Mouse (Mus musculus): ENCODE results near the gene Batf3. TPM values are rescaled to one million over a fixed set of nuclear protein-coding genes. Genes with fewer than 3 reads are reported as not detected.

Batf3 gene
- polyA plus RNA-seq, 1 experiment from 2014 or later, result 1.6 TPM

DNA sequence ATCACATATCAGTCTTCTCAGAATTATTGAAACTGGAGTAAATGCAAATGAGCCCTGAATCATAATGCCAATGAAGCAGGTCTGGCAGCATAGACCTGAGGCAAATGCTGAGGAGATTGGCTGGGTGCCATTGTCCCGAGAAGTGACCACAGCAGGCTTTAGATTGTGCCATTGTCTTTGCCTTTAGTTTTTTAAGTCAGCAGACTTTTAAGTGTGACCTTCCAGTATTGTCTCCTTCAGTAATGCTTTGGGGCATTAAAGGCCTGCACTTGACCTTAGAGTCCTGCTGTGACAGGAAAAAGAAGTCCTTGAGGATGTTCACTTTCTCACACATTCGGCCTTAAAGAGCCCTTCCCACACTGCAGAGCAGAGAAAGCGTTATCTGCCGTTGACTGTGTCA, 27.4 kb upstream of the Batf3 start:
- DNase-seq (no peak), ATAC-seq (no peak)
- Histone ChIP-seq H3K27ac (ENCODE audit: low read depth) (peak overlapping the region; percentile 74), H3K9ac (replicated peaks) (no peak overlapping the region), H3K4me2 (ENCODE audit: low read depth, low read length) (no peak overlapping the region), H3K4me1 (ENCODE audit: insufficient read depth) (peaks cover 13% of the 10 kb centered on the region), H3K9me3 (ENCODE audit: low read length) (no peaks in the 10 kb centered on the region), H3K4me3 (ENCODE audit: low read depth, low read length) (no peak overlapping the region), H3K27me3 (ENCODE audit: insufficient read depth, low read length) (no peaks in the 10 kb centered on the region), H3K36me3 (replicated peaks; ENCODE audit: insufficient read depth, low read length) (peaks cover 54% of the 10 kb centered on the region)
- TF ChIP-seq EP300 (IDR thresholded peaks at IDR 0.05; ENCODE audit: low read depth) (no peak), CTCF (IDR thresholded peaks at IDR 0.05; ENCODE audit: low read depth) (no peak)
- 80% methylated on average over 4 of the region's 4 CpGs for WGBS (ENCODE audit: insufficient replicate concordance)

DNA sequence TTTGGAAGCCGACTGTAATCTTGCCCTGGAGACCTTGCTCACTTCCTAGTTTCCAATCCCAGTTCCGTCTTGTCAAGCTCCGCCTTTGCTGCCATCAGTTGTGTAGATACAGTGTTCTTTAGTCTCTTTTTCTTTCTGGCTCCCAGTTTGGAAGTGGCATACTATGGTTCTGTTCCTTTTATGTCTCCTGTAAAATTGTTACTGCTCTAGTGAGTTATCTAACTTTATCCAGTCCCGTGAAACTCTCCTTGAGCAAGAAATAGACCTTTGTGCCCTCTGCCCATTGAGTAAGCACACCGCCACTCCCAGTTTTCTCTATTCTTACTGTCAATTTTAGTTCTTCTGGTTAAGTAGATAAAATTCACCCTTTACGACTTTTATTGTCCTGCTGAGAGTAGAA, 26.0 kb upstream of the Batf3 start:
- Histone ChIP-seq H3K4me1 (ENCODE audit: insufficient read depth) (peaks cover 13% of the 10 kb centered on the region), H3K4me2 (ENCODE audit: low read depth, low read length) (no peak overlapping the region), H3K4me3 (ENCODE audit: low read depth, low read length) (no peak overlapping the region), H3K9ac (replicated peaks) (no peak overlapping the region), H3K27ac (ENCODE audit: low read depth) (peak overlapping the region; percentile 74), H3K27me3 (ENCODE audit: insufficient read depth, low read length) (no peaks in the 10 kb centered on the region), H3K36me3 (replicated peaks; ENCODE audit: insufficient read depth, low read length) (peaks cover 53% of the 10 kb centered on the region), H3K9me3 (ENCODE audit: low read length) (no peaks in the 10 kb centered on the region)
- no peak for TF ChIP-seq CTCF (IDR thresholded peaks at IDR 0.05; ENCODE audit: low read depth)
- no peak for TF ChIP-seq EP300 (IDR thresholded peaks at IDR 0.05; ENCODE audit: low read depth)
- ATAC-seq (no peak), DNase-seq (no peak)
- WGBS (ENCODE audit: insufficient replicate concordance), result 70% methylated on average over 6 of the region's 6 CpGs

DNA sequence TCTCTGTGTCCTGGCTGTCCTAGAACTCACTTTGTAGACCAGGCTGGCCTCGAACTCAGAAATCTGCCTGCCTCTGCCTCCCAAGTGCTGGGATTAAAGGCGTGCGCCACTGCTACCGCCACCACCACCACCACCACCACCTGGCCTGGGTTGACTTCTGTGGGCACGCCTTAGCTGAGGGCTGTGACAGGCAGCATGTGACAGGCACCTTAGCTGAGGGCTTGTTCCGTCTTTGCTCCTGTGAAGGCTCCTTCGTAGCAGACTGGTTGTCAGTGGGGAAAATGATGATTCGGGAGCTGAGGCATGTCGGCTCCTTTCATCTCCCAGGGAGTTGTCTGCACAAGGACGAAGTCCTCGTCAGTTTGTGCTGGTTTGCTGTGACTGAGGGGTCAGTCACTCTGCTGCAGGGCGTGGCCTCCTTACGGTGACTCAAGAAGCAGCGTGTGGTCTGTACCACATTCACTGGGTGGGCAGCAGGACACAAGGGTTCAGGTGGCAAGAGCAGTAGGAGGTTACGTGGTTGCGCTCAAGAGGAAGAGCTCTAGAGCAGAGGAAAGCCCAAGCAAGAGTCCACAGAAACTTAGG, 25.2 kb upstream of the Batf3 start:
- Histone ChIP-seq H3K4me3 (ENCODE audit: low read depth, low read length) (no peak overlapping the region), H3K27ac (ENCODE audit: low read depth) (peak overlapping the region; percentile 74), H3K9me3 (ENCODE audit: low read length) (no peaks in the 10 kb centered on the region), H3K4me2 (ENCODE audit: low read depth, low read length) (no peak overlapping the region), H3K27me3 (ENCODE audit: insufficient read depth, low read length) (no peaks in the 10 kb centered on the region), H3K4me1 (ENCODE audit: insufficient read depth) (peaks cover 13% of the 10 kb centered on the region), H3K9ac (replicated peaks) (no peak overlapping the region), H3K36me3 (replicated peaks; ENCODE audit: insufficient read depth, low read length) (peaks cover 60% of the 10 kb centered on the region)
- DNase-seq (no peak), ATAC-seq (peak; percentile 14; the same call in 1 of the 2 replicates)
- WGBS (ENCODE audit: insufficient replicate concordance), result 83% methylated on average over 16 of the region's 16 CpGs
- no peak for TF ChIP-seq CTCF (IDR thresholded peaks at IDR 0.05; ENCODE audit: low read depth)

DNA sequence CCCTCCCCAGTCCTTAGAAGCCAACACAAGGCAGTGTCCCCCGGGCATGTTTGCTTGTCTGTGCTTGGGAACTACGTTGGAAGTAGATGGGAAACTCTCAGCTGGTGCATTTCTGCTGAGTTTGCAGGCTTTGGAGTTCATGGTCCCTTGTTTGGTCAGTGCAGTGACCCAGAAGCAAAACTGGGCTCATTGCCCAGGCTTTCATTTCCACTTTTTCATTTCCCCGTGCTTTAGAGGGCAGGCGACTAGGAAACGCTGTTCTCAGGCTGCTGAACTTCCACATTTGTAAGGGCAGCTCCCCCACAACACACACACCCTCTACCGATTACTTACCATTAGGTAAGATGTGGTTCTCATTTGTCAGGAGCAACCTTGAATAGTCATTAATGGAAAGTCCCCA, 24.6 kb upstream of the Batf3 start:
- ATAC-seq, result peak; percentile 67
- TF ChIP-seq CTCF (IDR thresholded peaks at IDR 0.05; ENCODE audit: low read depth) (0 out of 2 replicates have a peak, but pooled peaks have one; percentile 1), EP300 (IDR thresholded peaks at IDR 0.05; ENCODE audit: low read depth) (no peak)
- Histone ChIP-seq H3K9me3 (ENCODE audit: low read length) (no peaks in the 10 kb centered on the region), H3K9ac (replicated peaks) (no peak overlapping the region), H3K27me3 (ENCODE audit: insufficient read depth, low read length) (no peaks in the 10 kb centered on the region), H3K4me2 (ENCODE audit: low read depth, low read length) (no peak overlapping the region), H3K4me3 (ENCODE audit: low read depth, low read length) (no peak overlapping the region), H3K4me1 (ENCODE audit: insufficient read depth) (peaks cover 13% of the 10 kb centered on the region), H3K36me3 (replicated peaks; ENCODE audit: insufficient read depth, low read length) (peaks cover 58% of the 10 kb centered on the region), H3K27ac (ENCODE audit: low read depth) (peak overlapping the region; percentile 74)
- DNase-seq, result peak; percentile 68
- WGBS (ENCODE audit: insufficient replicate concordance), result 40% methylated on average over 6 of the region's 6 CpGs

DNA sequence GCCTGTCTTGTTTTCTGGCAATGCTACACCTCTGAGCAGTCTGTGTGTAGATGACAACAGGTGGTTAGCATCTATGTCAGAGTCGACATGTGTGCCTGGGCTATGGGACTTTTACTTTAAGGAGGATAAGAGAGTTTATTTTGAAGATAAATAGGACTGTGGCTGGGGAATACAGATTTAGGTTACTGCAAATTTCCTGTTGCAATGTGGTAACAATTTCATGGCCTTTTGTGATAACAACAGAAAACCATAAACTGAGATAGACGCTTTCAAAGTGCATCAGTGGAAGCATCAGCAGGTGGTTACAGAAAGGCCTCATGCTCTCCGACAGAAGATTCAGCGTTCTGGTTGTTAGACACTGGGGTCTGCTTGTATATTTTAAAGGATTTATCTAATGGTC, 24.2 kb upstream of the Batf3 start:
- Histone ChIP-seq H3K9me3 (ENCODE audit: low read length) (no peaks in the 10 kb centered on the region), H3K4me1 (ENCODE audit: insufficient read depth) (peaks cover 13% of the 10 kb centered on the region), H3K36me3 (replicated peaks; ENCODE audit: insufficient read depth, low read length) (peaks cover 56% of the 10 kb centered on the region), H3K4me3 (ENCODE audit: low read depth, low read length) (no peak overlapping the region), H3K9ac (replicated peaks) (no peak overlapping the region), H3K27ac (ENCODE audit: low read depth) (peak overlapping the region; percentile 74), H3K4me2 (ENCODE audit: low read depth, low read length) (no peak overlapping the region), H3K27me3 (ENCODE audit: insufficient read depth, low read length) (no peaks in the 10 kb centered on the region)
- 68% methylated on average over 4 of the region's 4 CpGs for WGBS (ENCODE audit: insufficient replicate concordance)
- TF ChIP-seq EP300 (IDR thresholded peaks at IDR 0.05; ENCODE audit: low read depth), result no peak
- DNase-seq, result no peak
- ATAC-seq, result no peak; the same call in 1 of the 2 replicates

DNA sequence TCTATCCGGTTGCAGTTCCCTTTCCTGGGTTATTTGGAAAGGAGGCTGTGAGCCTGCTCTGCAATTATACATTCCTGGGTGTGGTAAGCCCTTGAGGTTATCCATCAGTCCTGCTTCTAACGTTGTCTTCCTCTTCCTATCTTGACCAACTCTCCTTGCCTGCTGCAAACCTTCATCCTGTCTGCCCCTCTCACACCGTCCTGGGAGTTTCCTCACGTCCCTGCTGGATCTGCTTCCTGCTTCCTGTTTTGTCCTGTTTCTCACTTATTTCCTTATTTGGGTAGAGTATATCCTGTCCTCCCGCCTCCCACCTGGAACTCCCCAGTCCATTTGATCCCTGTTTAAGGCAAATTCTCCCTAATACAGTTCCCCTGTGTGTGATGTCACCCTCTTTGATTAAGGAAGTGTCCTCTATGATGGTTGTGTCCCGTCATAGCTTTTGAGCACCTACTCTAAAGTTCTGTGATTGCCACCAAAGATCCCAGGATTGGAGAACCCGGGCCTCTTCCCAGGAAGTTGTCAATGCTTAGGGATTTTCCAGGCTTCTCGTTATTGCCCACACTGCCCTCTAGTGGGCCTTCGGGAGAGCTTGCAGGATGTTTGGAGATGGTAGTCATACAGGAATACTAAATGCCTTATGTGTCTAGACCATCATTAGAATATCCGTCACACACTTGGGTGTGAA, 22.3 kb upstream of the Batf3 start:
- Histone ChIP-seq H3K4me1 (ENCODE audit: insufficient read depth) (peaks cover 13% of the 10 kb centered on the region), H3K27me3 (ENCODE audit: insufficient read depth, low read length) (no peaks in the 10 kb centered on the region), H3K9ac (replicated peaks) (no peak overlapping the region), H3K4me2 (ENCODE audit: low read depth, low read length) (0 out of 2 replicates have a peak overlapping the region, but pooled peaks have one; percentile 22), H3K27ac (ENCODE audit: low read depth) (peak overlapping the region; percentile 59), H3K9me3 (ENCODE audit: low read length) (no peaks in the 10 kb centered on the region), H3K4me3 (ENCODE audit: low read depth, low read length) (no peak overlapping the region), H3K36me3 (replicated peaks; ENCODE audit: insufficient read depth, low read length) (peaks cover 49% of the 10 kb centered on the region)
- 55% methylated on average over 10 of the region's 10 CpGs for WGBS (ENCODE audit: insufficient replicate concordance)
- ATAC-seq (peak; percentile 33), DNase-seq (peak; percentile 41)
- TF ChIP-seq EP300 (IDR thresholded peaks at IDR 0.05; ENCODE audit: low read depth) (no peak), CTCF (IDR thresholded peaks at IDR 0.05; ENCODE audit: low read depth) (peak; percentile 78)

Measured in liver, postnatal 0 days (tissue).